Mouse (Mus musculus) ovary, postnatal 14 days (tissue): Measurements from ENCODE around the gene Lgr5.
A peak's percentile ranks its signal among the peaks of the same experiment; 100 is the strongest.

Experiments used
- DNase-seq: peaks from one replicate; pipeline ENCODE4 v3.0.0; 2022; ENCODE audit warnings: low spot score

The Lgr5 gene

DNA sequence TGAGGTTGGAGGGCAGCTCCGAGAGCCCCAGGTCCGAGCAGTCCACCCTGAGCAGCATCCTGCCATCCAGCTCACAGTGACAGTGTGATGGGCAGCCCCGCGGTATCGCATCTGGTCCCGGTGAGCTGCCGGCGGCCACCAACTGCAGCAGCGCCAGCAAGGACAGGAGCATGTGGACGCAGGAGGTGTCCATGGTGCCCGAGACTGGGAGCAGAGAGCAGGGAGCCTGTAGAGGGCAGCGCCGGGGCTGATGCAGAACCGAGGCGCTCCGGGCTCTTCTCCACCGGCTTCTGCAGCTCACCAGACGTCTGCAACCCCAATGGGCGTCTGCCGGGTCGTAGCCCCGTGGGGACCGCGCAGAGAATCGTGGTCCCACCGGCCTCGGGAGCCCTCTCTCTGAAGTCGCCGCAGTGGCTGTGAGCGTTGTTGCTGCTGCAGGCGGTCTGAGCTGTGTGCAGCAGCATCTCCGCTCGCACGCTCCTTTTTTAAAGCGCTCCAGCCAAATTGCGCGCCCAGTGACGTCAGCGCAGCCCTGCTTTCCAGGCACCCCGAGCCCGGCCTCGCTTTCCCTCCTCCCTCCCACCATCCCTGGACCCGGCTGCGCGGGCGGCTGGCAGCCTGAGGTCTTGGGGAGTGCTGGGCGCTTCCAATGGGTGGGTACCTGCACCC is at the start of gene Lgr5:
Gene Lgr5 (minus strand): TSS at position 480 of the 669 bp plus-strand sequence.
- DNase-seq, result no peak

DNA sequence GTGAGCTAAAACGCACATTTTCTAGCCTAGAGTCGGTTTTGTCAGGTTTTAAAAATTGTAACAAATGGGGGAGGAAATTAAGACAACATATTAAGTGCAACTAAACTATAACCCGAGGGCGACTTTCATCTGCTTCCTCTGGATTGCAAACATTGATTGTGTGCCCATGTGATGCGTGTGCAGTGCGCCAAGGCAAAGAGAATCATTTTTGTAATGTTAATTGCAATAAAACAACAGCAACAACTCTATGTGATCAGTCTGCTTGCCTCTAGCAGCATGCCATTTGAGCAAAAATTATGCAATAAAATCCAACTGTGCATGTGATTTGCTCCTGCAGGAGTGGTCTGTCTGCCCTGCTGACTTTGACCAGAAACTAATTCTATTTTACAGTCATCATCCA is 39.1 kb upstream of the Lgr5 start:
- DNase-seq, result no peak

DNA sequence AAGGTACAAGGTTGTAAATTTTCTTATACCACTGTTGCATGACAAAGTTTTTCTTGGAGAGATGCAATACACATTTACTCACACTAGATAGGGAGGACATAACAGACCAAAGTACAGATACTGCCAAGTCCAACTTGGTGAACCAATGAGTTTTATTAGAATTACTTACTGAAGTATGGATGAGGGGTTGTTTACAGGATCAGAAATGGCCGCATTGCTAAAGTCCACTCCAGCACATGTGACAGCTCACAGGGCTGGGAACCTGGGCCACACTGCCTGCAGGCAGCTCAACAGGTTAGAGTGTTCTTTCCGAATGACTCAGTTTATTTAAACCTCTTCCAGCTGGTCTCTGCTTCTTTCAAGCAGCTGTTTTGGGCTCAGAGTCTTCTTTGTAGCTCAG is 37.4 kb upstream of the Lgr5 start:
- DNase-seq, result no peak

DNA sequence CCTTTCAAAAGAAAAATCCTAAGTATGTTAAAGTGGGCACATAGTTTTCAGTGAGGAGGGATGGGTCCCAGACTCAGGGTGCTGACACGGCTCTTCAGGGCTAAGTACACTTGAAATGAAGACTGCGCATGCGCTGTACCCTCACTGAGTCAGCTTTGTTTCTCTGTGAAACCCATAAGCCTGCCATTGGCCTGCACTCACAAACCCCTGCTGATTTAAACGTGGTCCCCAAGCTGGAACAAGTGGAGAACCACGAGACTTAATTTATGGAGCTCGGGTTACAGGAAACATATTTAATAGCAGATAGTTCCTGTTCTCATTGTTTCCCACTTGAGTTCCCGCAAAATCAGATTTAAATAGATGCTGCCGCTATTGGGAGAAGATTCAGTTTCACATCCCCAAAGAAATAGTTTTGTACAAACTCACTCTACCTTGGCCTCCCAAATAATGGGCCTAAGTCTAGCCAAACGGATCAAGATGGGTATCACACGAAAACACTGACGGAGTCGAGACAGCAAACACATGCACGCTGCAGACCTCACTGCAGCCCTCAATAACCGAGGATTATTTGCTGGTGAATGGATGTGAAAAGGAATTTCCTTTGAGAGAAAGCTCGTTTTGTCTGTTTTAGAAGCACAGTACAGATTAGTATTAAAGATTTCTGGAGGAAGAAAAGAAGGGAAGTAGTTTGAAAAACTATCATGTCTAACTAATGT is 36.5 kb upstream of the Lgr5 start:
- no peak for DNase-seq

DNA sequence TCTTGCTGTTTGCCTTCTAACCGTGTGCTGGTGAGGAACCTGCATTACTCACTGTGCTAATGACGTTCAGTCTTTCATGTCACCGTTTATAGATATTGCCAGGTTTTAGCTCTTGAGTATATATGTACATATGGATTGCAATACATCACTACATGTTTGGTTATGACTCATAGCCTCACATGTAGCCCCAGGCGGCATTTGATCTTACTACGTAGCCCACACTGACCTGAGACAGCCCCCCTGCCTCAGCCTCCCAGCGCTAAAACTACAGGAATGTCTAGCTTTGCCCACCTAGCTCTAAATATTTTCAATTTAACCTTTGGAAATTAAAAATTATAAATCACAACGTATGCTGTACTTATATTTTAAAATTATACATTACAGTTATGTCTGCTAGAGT is 35.9 kb upstream of the Lgr5 start:
- DNase-seq, result no peak

DNA sequence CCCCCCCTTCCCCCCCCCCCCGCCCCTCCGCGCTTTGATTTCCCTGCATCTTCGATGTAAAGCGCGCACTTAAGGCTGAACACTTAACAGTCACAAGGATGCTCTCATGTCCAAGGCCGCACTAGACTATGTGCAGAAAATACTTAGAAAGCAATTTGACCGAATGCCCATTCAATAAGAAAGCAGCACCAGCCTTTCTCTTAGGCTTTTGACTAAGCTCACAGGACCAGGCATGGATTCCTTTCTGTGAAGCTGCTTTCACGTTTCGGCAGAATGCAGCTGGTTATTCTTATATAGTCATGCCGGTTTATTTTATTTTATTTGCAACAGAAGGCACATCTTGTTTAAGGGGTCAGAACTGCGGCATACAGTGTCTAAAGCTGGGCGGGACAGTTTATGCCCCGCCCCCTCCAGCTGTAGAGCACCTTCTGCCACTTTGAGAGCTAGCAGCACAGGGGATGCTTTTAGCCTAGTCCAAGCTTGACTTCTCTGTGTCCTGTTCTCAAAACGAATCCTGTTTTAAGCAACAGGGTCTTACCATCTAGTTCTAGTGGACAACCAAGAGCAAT is 30.8 kb upstream of the Lgr5 start:
- no peak for DNase-seq

DNA sequence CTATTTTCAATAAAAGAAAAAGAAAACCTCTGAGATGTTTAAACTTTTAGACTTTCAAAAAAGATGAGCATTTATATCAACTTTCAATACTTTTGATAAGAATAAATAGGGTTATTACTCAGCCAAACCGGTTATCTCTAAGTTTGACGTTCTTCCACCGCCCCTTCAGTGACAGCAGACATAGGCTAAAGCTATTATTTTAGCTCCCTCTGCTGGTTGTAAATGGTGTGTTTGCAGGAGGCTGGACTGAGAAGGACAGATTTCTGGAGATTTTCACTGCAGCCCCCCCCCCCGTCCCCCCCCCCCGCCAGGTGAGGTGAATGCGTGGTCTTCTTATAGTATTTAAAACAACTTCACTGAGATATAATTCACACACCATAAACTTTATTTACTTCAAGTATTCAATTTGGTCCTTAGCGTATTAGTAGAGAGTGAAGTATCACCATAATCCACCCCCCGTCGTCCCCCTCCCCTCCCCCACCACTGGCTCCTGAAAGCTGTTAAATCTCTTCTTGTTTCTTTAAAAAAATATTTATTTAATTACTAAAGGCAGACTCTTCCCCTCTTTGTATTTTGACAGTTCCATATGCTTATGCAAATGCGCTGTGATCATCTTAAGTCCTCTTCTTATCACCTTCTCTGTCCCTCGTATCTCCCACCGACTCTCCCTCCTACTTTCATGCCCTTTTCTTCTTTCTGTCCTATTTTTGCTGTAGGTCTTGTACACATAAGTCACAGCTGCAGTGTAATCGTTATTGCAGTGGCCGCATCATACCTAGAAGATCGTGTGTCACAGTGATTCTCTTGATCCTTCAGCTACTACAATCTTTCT is 30.1 kb upstream of the Lgr5 start:
- peak; percentile 15 for DNase-seq

DNA sequence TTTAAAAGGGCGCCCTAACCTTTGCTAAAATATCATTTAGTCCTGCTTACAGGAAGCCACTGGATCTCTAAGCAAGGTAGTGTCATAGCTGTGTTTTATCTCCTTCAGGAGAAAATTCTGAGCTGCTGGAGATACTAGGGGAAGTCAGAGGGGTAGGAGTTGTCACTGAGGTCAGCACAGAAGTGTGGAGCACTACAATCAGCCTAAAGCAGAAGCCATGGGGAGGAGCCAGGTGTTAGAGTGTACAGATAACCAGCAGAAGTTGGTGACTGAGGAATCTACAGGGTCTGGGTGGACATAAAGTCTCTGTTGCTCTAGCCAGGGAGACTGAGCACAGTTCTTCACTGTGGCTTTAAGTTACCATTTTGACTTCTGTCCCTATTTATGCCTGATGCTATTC is 8.2 kb upstream of the Lgr5 start:
- DNase-seq, result no peak

DNA sequence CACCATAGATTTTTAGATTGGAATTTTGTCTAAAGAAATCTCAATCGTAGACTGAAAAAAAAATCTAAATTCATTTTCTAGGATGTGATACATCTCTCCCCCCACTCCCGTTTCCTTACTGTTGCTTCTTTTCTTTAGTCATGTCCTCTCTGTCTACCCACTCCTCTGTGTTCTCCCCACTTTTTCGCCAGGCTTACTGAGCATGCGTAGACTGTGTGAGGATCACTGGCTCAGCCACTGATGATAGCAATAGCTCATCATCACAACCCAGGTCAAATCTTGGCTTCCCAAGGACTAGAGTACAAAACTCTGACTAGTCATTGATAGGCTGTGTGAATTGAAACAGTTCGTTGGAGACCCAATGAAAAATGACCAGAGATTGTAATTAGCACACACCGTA is 6.1 kb upstream of the Lgr5 start:
- DNase-seq, result no peak

DNA sequence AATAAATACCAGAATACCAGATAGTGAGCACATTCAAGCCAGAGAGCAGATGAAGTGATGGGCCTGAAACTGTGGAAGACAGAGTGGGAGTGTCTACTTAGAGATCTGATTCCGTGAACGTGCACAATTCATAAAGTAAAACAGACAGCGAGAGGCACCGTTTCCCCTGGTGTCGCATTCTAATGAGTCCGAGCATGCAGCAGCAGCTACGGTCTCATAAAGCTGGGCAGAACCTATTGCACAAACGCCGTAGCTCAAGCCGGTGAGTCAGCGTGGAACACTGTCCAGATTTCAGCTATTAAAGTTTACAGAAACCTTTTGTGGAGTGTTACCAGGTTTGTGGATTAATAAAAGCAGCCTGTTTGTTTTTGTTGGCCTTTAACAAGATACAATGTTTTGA is 5.6 kb upstream of the Lgr5 start:
- DNase-seq, result no peak

DNA sequence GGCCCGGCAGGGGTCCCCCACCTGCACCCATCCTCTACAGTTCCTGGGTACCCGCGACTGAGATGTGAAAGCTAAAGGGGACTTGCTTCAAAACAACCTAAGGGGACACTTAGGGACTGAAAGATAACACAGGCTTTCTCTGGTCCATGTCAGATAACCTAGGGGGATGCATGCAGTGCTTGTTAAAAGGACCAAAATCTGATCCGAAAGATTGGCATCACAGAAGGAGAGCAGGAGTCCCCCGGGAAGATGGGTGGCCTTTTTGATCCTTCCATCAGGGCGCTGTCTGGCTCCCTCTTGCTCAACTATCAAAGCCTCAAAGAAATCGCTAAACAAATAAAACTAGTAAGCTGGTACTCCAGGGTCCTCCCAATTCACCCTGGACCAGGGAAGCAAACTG is 399 bp upstream of the Lgr5 start:
- no peak for DNase-seq

DNA sequence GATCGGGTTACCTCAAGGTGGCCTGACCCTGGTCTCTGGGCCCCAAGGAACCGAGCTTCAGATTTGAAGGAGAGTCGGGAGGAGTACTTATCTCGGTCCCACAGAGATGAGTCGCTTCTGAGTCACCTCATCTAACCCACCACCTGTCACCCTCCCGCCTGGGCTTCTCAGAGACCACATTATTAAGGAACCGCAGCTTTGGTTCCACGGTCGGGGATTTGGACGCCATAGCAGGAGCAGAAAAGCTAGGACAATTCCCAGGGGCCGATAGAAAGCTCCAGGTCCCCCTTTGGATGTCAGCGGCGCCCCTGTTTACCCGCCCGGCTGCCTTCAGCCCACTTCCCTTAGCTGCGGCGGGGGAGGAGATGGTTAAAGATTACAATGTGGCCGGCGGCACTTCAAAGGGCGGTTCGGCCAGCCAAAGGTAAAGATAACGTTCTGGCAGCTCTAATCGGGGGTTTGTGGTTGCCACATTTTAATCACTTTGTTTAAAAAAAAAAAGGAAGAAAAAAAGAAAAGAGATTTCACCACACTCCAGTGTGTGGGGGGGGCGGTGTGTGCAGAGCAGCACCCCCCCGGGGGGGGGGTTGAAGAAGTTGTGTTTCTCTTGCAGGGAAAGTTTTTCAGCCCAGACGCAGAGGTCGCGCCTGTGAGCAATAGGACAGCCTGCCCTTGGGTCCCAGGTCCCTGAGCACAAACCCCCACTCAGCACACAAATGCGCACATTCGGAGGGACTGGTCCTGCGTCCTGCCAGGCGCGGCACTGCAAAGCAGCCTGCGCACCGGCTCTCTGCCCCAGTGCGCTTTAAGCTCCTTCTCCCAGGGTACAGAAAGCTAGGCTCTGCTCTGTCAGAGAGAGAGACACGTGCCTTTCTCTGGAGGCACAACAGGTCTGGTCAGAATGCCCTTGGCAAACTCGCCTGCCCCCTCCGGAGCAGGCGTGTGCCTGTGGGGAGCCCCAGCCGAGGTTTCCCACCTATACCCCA is 1.0 kb downstream of the Lgr5 start:
- DNase-seq, result no peak

DNA sequence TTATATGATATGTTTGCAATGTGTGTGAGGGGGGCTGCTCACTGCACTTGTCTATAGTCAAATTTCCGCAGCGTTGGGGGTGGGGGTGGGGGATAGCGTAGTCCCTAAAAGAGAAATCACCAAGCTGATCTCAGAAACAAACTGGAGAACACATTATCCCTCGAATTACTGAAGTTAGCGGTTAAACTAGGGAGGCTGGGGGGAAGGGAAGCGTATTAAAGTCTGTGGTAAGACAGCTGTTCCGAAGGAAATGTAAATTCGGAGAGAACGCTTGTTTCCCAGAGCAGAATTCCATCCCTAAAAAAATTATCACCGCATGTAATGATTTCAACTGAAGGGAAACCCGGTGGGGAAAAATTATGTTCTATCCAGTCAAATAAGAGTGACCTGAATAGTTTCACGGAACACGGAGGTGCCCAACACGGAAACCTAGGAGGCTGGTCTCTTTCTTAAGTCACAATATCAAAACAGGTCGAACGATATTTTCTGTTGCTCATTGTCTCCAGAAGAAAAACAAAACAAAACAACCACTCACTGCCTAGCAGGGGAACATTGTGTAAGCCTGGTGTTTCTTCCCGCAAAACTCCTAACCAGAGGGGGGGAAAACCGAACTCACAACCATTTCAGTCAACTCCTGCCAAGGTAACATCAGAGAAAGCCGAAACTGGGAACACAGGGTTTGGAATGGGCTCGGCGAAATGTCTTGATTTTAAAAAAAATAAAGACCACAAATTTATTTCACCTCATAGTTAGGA is 1.9 kb downstream of the Lgr5 start:
- DNase-seq, result no peak

DNA sequence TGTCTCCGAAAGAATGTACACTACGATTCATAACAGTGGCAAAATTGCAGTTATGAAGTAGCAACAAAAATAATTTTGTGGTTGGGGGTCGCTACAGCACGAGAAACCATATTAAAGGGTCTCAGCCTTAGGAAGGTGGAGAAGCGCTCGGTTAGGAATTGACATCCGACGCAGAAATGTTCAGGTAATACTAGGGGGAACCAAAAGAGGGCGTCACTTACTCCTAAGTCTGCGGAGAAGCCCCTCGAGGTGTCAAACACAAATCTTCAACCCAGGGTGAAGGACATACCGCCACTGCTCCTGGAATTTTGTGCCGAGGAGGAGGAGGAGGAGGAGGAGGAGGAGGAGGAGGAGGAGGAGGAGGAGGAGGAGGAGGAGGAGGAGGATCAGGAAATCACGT is 2.9 kb downstream of the Lgr5 start:
- no peak for DNase-seq

DNA sequence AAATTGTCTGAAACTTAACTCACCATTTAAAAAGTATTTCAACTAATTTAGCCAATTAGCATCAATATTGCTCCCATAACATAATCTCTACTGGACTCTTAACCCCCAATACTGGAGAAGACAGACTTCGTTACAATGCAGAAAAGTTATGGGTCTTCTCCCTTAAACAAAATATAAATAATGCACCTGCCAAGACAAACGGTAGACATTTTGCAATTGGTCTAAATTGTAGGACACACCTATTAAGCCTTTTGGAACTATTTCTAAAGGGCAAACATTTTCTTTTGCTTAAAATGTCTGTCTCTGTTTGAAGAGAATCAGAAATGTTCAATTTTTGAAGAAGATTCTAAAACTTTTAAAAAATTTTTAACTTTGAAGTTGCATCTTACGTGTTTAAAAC is 4.5 kb downstream of the Lgr5 start:
- DNase-seq, result no peak

DNA sequence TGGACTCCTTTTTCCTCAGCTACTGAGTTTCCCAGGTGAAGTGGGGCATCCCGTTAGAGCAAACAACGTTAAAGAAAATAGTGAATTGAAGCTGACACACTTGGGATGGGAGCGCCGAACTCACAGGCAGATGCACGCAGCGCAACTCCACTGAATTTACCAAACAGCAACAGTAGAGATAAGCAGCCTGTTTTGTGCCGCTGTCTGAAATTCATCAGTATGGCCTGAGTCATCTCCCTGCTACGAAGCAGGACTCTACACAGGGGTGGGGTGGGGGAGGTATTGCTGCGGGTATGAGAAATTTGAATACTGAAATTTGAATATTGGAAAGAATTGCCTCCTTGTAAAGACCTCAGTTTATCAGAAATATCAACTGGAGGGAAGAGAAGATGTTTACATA is 5.6 kb downstream of the Lgr5 start:
- no peak for DNase-seq

DNA sequence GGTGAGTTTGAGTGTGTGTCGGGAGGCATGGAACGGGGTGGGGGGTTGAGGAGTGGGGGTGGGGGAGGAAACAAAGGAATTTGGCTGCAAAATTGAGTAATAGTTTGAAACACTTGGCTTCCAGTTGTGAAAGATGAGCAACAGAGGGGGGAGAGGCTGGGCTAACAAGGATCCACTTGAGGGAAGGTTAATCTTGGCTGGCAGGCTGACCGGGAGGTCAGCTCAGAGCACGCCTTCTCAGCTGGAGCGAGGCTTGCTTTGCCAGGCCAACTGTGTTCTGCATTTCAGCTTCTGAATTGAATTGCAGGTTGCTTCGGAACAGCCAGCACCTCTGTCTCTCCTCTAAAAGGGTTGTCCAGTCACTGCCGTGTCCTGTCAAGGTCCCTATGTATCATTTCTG is 8.1 kb downstream of the Lgr5 start:
- DNase-seq, result no peak

DNA sequence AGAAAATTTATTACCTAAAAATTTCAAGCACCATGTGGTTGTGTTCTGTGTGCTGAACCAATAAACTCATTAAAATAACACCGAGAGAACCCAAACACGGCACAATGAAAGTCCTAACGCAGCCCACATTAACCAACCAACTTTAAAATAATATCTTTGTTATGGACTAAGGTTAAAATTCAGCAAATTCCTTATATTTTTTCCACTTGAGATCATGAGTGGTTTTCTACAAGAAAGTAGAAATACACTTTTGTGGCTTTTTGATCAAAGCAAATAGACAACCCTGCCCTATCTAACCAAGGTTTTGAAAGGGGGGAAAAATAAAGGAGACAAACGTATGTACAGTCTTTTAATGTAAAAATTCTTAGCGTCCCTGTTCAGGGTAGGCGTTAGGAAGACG is 8.5 kb downstream of the Lgr5 start:
- no peak for DNase-seq

DNA sequence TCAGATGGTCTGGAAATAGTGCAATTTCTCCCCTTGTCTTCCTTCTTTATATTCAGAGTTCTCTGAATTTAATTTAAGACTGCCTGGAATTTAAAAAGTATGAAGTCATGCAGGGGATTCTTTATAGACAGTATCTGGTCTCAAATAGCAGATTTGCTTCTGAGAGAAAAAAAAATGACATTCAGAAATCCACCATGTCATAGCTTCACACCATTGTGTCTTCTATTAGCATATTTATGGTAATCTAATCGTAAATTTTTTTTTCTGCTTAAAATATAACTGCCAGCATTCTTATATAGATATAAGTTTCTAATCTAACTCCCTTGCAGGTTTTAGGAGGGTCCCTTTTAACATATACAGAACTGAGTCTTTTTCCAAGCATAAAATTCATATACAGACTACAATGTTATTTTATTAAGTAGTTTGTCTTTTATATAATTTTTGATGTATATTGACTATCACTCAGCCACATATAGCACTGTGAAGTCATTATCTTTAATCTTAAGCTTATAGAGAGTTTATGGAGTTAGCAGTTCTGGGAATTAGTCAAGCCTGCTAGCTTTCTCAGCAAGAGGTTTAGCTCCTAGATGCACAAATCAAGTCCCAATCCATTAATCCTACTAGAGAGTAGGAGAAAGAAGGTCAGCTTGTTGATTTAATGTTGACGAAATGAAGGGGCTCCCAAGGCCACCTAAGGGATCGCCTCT is 15.7 kb downstream of the Lgr5 start:
- no peak for DNase-seq

DNA sequence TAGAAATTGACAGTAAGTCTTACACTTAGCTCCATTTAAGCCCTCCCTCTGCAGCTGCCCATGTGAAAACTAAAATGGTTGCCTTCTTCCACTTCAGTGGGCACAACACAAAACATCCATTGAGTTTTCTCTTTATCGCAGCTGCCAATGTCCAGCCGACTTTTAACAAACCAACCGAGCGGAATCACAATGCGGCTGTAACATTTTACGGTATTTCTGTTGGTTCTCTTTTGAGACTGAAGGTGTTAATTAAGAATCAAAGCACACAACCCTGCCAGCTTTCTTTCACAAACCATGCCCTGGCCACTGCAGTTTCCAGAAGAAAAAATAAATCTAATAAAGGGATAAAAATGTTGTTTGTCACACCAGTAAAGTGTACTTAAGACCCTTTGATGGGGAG is 16.3 kb downstream of the Lgr5 start:
- DNase-seq, result no peak
